Mouse (Mus musculus) CH12F3 (cell line): ENCODE results near the gene Gm364.

ENCODE experiments used
- in situ Hi-C: fragments of 300-500 bp; cut with MboI; formaldehyde crosslinking; loops from 2 replicates; pipeline ENCODE4 v1.14.3; 2020; ENCODE audit warnings: low sequenced_read_pairs

Gm364 gene

GRCm38 (mm10) chrX:57408769-57409168 is at the start of gene Gm364:
TSS of gene Gm364 (plus strand) at chrX:57409154.
- in situ Hi-C loops: no loop called here

DNA sequence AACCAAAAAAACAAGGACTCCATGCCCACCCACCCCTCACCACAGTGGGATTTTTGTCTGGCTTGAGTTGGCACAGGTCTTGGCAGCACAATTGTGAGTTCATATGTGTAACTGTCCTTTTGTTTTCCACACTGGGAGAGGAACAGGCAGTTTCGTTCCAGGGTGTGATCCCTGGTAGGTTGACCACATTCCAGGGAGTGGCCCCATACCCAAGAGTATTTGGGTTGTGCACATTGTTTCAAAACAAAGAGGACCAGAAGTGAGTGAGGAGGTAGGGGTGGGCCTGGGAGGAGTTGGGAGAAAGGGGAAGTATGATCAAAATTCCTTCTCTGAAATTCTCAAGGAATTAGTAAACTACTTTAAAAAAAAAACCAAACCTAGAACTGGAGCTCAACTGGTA is 49.6 kb upstream of the Gm364 start:
- in situ Hi-C loops: no loop called here

DNA sequence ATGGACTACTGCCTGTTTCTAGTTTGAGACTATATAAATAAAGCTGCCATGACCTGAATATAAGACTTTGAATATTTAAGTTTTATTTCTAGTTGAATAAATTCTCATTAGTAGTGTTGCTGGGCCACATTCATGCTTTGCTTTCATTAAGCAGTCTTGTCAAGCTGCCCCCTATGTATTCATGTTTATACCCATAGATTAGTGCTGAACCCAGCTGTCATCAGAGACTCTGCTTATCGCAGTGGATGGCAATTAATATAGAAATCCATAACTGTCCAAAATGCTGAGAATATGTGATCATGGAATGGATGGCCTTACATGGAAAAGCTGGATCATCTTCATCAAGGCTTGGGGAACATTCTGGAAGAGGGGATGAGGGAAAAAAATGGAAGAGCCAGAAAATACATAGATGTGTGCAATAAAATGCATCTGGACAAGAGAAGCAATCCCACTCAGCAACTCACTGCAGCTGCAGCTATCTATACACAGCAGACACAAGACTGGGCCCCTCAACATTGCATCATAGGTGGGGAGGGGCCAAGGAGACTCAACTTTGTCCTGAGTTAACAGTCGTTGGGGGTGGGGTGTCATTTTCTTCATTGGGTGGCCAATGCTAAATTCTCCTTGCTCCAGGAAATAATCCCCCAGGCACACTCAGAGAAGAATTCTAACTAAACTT is 43.9 kb upstream of the Gm364 start:
- in situ Hi-C loops: no loop called here

DNA sequence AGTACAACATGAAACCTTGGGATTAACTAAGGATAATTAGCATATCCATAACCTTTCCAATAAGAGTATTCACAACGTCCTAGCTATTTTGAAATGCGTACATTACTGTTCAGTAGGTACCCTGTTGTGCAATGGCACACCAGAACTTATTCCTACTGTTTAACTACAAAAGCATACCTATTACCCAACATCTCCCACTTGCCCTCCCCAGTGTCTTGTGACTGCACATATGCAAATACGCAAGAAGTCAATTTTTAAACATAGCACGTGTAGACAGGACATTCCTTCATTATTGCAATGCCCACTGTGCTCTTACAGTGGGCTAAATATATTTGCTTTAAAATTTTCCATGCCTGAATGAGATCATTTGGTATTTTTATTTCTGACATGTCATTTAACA is 36.0 kb upstream of the Gm364 start:
- in situ Hi-C loops: no loop called here

GRCm38 (mm10) chrX:57373543-57373942 is 35.4 kb upstream of the Gm364 start:
- in situ Hi-C loops: no loop called here

DNA sequence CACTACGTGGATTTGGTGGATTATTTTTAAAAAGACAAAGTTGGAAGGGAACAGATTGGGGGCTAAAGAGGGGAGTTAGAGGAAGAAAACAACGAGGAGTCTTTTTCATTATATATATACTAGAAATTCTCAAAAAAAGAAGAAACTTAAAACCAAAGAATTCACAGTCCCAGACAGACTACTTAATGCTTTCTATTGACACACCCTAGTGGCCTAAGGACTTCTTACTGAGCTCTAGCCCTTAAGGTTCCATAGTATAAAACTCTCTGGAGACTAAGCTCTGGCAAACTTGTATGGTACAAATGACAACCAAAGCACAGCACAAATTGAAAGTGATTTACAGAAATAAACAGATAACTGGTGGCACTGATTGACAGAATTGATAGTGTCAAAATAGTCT is 34.9 kb upstream of the Gm364 start:
- in situ Hi-C loops: no loop called here

GRCm38 (mm10) chrX:57377096-57377495 is 31.9 kb upstream of the Gm364 start:
- in situ Hi-C loops: no loop called here

- in situ Hi-C loops: no loop called here
Observed at GRCm38 (mm10) chrX:57378579-57378978, 30.4 kb upstream of the Gm364 start.

DNA sequence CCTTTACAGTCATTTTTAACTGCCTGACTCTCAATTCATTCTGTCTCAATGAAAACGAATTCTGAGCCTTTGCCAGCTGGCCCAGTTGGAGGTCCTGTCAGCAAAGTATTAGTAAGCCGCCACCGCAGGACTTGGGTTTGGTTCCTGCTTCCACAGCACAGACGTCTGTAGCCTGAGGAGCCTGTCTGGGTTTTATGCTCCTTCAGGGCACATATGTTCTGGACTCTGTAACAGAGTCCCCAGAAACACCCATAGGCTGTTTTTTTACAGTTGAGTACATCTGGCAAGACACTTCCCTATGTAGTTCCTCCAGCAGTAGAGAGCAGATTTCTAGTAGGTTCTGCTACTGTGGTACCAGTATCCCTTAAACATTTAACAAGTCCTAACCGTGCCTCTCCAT is 28.0 kb upstream of the Gm364 start:
- in situ Hi-C loops: no loop called here

DNA sequence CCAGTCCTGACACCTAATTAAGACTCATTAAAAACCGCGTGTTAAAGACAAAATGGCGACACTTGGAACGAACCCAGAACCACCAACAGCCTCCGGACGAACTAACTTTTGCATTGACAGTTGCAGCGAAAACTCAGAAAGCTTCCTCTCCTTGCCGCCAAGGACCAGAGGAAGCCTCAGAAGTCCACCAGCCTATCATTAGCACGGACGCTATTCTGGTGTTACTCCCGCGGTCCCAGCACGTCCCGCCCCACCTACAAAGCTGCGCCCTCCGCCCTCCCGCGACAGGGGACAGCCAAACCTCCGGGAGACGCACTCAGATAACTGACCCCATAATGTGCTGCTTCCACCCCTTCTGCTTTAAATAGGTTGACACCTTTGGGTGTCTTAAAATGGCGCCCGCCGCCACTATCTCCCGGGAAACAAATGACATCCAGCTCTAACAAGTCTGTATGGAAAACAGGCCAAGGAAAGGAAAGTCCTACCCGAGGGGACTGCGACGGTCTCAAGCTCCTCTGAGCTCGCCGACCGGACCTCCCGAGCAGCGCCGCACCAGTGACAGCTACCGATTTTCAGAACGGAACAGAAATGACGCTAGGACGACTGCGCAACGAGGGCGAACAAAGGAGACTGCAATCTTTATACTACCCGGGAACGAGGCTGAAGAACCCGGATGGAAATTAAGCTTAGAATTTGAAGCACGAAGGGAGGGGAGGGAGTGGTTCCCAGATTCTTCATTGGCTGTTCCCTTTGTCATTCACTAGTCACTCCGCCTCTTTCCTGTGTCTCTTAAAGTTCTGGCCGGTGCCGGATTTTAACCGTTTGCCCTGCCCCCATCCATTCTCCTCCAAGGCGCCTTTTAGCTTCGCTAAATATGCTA is 16.3 kb upstream of the Gm364 start, which contains the start of gene Rbmx:
Gene Rbmx (minus strand): TSS at position 670 of the 880 bp plus-strand sequence.
- in situ Hi-C loops: no loop called here

- in situ Hi-C loops: no loop called here
Observed at GRCm38 (mm10) chrX:57393412-57393811, 15.5 kb upstream of the Gm364 start.

DNA sequence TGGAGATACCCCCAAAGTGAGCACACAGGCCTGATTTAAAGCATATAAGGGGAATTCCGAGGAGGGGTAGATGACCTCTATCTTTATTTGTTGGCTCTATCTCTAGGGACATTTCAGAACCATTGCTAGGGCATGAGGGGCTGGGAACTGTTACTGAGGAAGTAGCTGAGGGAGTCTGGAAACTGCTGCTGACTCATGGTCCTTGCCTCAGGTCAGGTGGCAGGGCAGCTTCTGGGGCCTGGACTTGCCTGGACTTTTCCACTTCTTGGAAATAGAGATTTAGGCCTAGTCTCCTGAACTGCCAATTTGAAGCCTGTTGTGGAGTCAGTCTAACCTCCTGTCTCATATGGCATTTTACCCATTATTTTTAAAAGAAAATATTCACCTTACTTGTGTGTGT is 7.6 kb upstream of the Gm364 start:
- in situ Hi-C loops: no loop called here

DNA sequence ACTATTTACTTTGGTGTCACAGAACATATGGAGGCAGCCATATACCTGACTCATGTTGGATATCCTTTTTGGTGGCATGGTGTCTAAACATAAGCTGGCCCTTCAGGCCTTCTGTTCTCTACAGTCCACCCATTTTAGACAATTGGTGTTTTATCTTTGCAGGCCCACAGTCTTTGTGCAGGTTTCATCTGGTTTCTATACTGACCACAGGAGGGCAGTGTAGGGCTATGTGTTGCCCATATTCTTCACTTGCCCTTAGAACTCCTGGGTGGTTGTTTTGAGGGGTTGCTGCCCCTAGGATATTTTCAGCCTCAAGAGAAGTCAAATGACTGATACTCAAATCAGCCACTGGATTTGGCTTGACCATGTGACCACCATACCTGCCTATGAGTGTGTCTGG is 5.3 kb upstream of the Gm364 start:
- in situ Hi-C loops: no loop called here

DNA sequence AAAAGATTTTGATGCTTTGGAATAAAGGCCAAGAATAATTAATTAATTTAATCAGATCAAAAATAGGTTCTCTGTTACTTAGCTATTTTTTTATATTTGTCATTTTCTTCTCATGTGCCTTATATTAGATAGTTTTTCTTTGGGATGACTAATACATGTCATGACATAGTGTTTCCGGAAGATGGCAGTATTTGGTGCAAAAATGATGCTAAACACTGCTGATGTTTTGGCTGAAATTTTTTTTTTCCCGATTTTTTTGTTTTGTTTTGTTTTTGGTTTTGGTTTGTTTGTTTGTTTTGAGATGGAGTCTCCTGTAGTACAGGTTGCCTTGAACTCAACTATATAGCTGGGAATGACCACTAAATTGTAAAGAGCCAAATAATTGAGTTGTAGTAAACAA is 22.7 kb downstream of the Gm364 start:
- in situ Hi-C loops: loop anchor here (25.0 kb wide), 1 partner anchor 256 kb away; no protein-coding TSS in a partner anchor

GRCm38 (mm10) chrX:57433897-57434296 is 24.9 kb downstream of the Gm364 start:
- in situ Hi-C loops: loop anchor here (25.0 kb wide), 1 partner anchor 253 kb away; no protein-coding TSS in a partner anchor

DNA sequence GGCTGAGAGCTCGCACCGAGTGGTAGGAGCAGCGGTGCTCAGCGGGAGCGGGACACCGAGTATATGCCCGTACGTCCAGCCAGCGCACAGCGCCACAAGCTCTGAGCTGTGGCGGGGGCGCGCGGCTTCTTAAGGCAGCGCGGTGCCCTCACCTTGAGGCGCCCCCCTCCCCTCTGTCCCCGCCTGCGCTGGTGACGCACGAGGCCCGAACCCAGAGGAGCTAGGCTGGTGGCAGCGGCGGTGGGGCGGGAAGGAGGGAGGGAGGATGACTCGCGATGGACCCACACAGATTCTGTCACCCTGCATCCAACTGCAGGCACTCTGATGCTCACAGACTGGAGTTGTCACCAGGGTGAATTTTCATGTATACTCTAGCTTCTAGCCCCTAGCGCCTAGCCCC is 94.7 kb downstream of the Gm364 start, which contains the start of gene Gpr101:
Gene Gpr101 (minus strand): TSS at position 124 of the 400 bp plus-strand sequence.
- in situ Hi-C loops: no loop called here

DNA sequence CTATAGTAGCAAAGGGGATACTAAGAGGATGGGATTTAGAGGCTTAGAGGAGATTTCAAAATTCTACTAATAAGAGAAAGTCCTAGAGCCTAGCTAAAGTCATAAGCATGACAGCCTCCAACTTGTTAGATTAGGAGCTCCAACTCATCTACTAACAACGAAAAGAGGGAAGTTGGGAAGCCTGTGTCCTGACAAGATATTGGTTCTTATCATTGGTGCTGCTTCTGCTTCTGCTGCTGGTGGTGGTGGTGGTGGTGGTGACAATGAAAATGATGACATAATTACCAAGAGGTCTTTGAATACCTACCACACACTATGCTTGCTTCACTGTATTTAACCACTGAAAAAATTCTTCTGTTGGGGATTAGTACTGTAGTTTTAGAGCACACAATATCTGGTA is 97.3 kb downstream of the Gm364 start:
- in situ Hi-C loops: no loop called here

GRCm38 (mm10) chrX:57521117-57522095 is 112.5 kb downstream of the Gm364 start:
- in situ Hi-C loops: no loop called here
